Mouse (Mus musculus) bone marrow macrophage, adult 2 months (primary cell): ENCODE data around the gene Scn10a.

Experiments
- CTCF ChIP-seq: IDR thresholded peaks from 2 replicates; pipeline ENCODE4 v1.5.1; 2012; ENCODE audit warnings: low read depth, mild to moderate bottlenecking, low read length, moderate library complexity
- POLR2A ChIP-seq: IDR thresholded peaks from 2 replicates; pipeline ENCODE4 v1.6.1; 2012; ENCODE audit warnings: mild to moderate bottlenecking, low read depth, low read length, borderline replicate concordance

DNA sequence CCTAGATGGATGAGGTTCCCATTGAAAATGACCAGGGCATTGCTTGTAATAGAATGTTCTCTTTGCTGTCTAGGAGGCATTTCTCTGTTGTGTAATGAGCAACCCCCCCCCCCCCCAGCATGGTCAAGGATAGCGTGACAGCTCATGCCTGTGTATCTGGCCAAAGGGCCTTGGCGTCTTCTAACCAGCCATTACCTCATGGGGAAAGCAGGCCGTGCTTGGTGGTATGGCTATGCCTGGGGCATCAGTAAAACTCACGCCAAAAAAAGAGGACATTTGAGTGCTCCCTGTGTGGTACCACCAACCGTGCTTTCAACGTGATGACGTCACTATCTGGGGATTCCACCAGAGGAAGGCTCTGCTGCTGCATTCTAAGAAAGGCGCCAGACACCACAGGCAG is 28.1 kb downstream of the Scn10a start:
- no peak for TF ChIP-seq CTCF
- no peak for TF ChIP-seq POLR2A
